Mouse (Mus musculus) embryo, embryonic 10.5 days (tissue): ENCODE measurements at regions not wholly inside any gene's neighbourhood (a gene's known extent, or its start where the extent isn't known, plus 50 kb on each side); places are given as distances from the start of the nearest gene placed in this dataset.

Source experiments
- DNase-seq: peaks from one replicate; pipeline ENCODE4 v3.0.0-alpha.2; 2015; ENCODE audit warnings: low spot score

DNA sequence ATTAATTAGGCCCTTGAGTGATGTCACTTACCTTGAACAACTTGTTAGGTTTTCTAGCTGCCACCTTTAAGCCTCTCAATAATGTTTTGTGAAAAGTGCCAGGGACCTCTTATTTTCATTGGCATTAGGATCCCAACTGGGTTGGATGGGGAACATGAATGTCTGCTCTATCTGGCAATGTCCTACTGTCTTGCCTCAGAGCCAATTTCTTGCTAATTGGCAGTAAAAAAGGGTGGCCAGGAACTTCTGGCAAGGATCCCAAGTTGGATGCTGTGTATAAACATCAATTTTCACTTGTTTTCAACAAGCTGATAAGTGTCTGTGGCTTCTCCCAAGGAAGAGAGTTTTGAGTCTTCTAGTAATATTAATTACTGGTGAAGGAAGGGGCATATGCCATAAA is 118.8 kb upstream of the Tgif2lx1 start:
- DNase-seq: no peak

DNA sequence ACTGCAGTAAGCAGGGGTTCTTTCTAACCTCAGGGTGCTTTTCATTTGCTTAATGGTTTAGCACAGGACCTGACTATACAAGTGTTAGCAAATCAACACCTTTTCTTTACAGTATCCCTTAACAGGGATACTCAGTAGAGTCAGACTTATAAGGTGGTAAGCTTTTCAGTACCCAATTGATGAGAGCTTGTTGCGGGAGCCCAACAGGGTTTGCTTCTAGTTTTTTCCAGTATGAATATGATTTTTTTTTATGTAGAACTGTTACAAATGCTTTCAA is 115.7 kb upstream of the Tgif2lx1 start:
- DNase-seq: no peak

DNA sequence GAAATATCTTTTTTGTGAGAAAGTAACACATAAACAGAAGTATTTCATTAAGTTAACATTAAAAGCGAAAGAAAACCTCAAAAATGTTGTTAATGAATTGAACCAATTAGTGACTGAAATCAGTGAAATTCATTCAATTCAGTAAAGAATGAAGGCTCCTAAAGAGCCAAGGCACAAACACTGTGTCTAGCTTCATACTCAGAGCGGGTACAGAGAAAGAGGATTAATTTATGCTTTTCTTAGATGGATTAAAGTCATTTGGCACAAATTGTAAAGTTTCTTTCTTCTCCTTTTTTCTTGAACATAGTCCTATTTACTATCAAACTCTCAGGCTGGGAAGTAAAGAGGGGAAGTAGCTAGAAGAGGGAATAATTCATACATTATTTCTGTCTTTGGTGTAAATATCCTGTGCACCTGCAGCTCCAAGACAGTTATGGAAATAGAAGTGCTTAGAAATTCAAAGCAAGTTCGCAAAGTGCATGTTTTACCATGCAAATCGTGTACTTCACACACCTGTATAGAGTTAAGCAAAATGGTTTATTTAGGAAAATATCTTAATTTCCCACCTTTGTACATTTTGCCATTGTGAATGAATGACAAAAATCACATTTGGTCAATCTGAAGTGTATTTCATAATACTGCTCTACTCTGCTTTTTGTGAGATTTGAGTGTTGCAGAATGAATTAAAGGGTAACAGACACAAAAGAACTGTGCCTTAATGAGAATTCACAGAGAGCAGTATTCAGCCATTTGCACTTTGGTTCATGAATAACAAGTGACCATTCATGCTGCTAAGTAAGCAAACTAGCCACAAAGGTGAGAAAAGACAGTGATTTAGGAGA is 115.2 kb upstream of the Tgif2lx1 start:
- DNase-seq: peak; percentile 0
